Mouse (Mus musculus) G1E (cell line): ENCODE data around the gene Pou6f2.

Source experiments
- CTCF ChIP-seq: IDR thresholded peaks from 2 replicates; pipeline ENCODE4 v1.5.1; 2012; ENCODE audit warnings: low read depth, low read length, inconsistent platforms, mixed read lengths
- GATA1 ChIP-seq: IDR thresholded peaks from 2 replicates; pipeline ENCODE4 v1.6.1; 2012; ENCODE audit warnings: borderline replicate concordance, low read length, inconsistent platforms, mixed read lengths

GRCm38 (mm10) chr13:18131324-18131723 lies 266.2 kb downstream of the Pou6f2 start:
- TF ChIP-seq CTCF (no peak), GATA1 (no peak)
